Mouse (Mus musculus) liver, adult 2 months (tissue): ENCODE results near the gene Tnc. TPM values are rescaled to one million over a fixed set of nuclear protein-coding genes. Genes with fewer than 3 reads are reported as not detected.
A peak's percentile ranks its signal among the peaks of the same experiment; 100 is the strongest.
"Not testable (repeated sequence)": the region's sequence is repeated elsewhere in the genome, so short reads cannot be mapped to it uniquely, and the experiment has no call there.

Experiments
- DNase-seq: peaks from one replicate; pipeline ENCODE4 v3.0.0-alpha.2; 2011; ENCODE audit warnings: low read depth, low spot score; ENCODE audit errors: extremely low read depth
- H3K27ac ChIP-seq: fragments of 200-500 bp; replicated peaks from 2 replicates; pipeline ENCODE4 v1.5.1; 2012; ENCODE audit warnings: low read depth, mild to moderate bottlenecking, control low read depth, inconsistent platforms, low read length; ENCODE audit not compliant: insufficient read depth
- H3K27me3 ChIP-seq: fragments of 200-500 bp; 2 replicates; pipeline ENCODE4 v1.6.1; 2012; ENCODE audit warnings: mild to moderate bottlenecking, moderate library complexity, low read length, inconsistent platforms; ENCODE audit not compliant: control insufficient read depth, insufficient read depth
- H3K36me3 ChIP-seq: fragments of 200-500 bp; 2 replicates; pipeline ENCODE4 v1.6.1; 2012; ENCODE audit warnings: low read length, inconsistent platforms; ENCODE audit not compliant: control insufficient read depth, insufficient read depth
- H3K4me1 ChIP-seq: fragments of 200-500 bp; 2 replicates; pipeline ENCODE4 v1.6.1; 2011; ENCODE audit warnings: low read length; ENCODE audit not compliant: control insufficient read depth, insufficient read depth
- H3K4me3 ChIP-seq: fragments of 200-500 bp; 2 replicates; pipeline ENCODE4 v1.5.1; 2011; ENCODE audit warnings: low read depth, mild to moderate bottlenecking, control low read depth, low read length, moderate library complexity; ENCODE audit not compliant: insufficient read depth
- H3K79me2 ChIP-seq: fragments of 200-500 bp; 2 replicates; pipeline ENCODE4 v1.6.1; 2012; ENCODE audit warnings: inconsistent platforms, mild to moderate bottlenecking, low read length, moderate library complexity; ENCODE audit not compliant: control insufficient read depth, insufficient read depth
- H3K9ac ChIP-seq: fragments of 200-500 bp; 2 replicates; pipeline ENCODE4 v1.6.1; 2012; ENCODE audit warnings: low read depth, mild to moderate bottlenecking, control low read depth, inconsistent platforms, low read length
- CTCF ChIP-seq: fragments of 200-500 bp; IDR thresholded peaks from 2 replicates; pipeline ENCODE4 v1.5.1; 2011; ENCODE audit warnings: low read depth, low read length, control low read depth
- POLR2A ChIP-seq: fragments of 200-500 bp; IDR thresholded peaks from 2 replicates; pipeline ENCODE4 v1.6.1; 2011; ENCODE audit warnings: low read length, control low read depth; ENCODE audit not compliant: insufficient read depth; ENCODE audit errors: extremely low read depth
- WGBS: fragments of 180-500 bp; shearing (Covaris S2); methylation state at CpG from one replicate; pipeline ENCODE4 v1.1.7; 2018; 5-methylcytosine and 5-hydroxymethylcytosine counted together
- polyA plus RNA-seq: library from polyadenylated mRNA; depleted of rRNA; stranded (reverse); fragments of >200 nt; gene quantifications from 2 replicates; pipeline ENCODE4 v1.2.3, GENCODE M21; 2012
- total RNA-seq: library from RNA; depleted of rRNA; stranded (reverse); fragments of >200 nt; gene quantifications from 2 replicates; pipeline ENCODE4 v1.2.3, GENCODE M21; 2014

The Tnc gene
- total and polyA plus RNA-seq, 2 experiments, result 0.24 to 0.37 TPM

DNA sequence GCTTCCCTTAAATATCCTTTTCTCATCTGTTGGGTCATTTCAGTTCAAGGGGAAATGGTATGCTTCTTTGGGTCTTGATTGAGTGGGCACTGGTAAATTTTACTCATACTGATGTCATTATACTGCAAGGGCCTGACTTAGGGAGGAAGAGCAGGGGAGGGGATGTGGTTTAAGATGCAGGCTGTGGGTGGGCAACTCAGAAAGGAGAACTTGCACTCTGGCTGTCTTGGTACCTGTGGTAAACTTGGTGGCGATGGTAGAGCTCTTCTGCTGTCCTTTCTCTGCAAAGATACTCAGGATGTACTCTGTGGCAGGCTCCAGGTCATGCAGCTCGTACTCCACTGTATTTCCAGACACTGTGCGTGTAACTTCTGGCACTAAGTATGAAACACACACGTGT lies 75.9 kb downstream of the Tnc start:
- no peak overlapping the region for H3K27ac ChIP-seq
- no peaks in the 10 kb centered on the region for H3K79me2 ChIP-seq
- TF ChIP-seq POLR2A (no peak), CTCF (no peak)
- H3K4me3 ChIP-seq, result no peak overlapping the region
- WGBS, result 80% methylated on average over 4 of the region's 4 CpGs
- no peaks in the 10 kb centered on the region for H3K4me1 ChIP-seq
- H3K36me3 ChIP-seq, result no peaks in the 10 kb centered on the region
- no peak for DNase-seq
- no peaks in the 10 kb centered on the region for H3K27me3 ChIP-seq
- H3K9ac ChIP-seq, result no peak overlapping the region

DNA sequence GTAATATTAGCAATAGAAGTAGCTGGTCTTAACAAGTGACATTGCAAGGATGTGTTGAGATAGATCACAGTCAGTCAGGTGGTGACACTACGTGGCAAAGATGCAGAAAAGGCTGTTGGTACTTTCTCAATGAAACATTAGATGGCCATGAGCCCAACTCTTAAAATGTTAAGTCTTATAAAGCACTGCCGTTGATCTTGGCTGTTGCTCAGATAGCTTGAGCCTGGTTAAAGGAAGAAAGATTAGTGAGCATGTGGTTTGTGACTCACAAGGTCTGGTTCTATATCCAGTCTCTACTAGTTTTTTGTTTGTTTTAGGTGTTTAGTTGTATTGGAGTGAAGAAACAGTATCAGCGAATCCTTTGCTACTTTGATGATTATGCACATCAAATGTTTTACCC lies 76.9 kb downstream of the Tnc start:
- DNase-seq, result no peak
- TF ChIP-seq POLR2A, result no peak
- TF ChIP-seq CTCF, result no peak
- no peaks in the 10 kb centered on the region for H3K36me3 ChIP-seq
- 83% methylated on average over 3 of the region's 3 CpGs for WGBS
- no peak overlapping the region for H3K4me3 ChIP-seq
- H3K79me2 ChIP-seq, result no peaks in the 10 kb centered on the region
- H3K9ac ChIP-seq, result no peak overlapping the region
- H3K27me3 ChIP-seq, result no peaks in the 10 kb centered on the region
- no peak overlapping the region for H3K27ac ChIP-seq
- H3K4me1 ChIP-seq, result no peaks in the 10 kb centered on the region

DNA sequence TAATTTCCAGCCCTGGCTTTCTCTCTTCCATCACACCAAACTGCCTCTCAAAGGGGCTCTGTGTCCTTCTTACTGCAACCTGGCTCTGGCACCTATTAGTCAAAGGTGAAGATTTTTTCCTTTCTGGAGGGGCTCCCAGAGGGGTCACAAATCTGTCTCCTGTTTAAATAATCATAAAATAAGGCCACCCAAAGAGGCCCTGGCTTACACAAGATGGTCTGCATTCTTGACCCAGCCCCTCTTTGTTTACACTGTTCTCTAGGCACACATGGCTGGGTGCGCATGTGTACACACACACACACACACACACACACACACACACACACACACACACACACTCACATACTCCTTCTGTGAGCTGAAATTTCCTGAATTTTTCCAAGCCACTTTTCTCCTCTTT lies 83.4 kb downstream of the Tnc start:
- no peak for TF ChIP-seq POLR2A
- no peak for TF ChIP-seq CTCF
- WGBS, result 78% methylated on average over 1 of the region's 1 CpGs
- Histone ChIP-seq H3K4me1 (no peaks in the 10 kb centered on the region), H3K9ac (no peak overlapping the region), H3K27ac (no peak overlapping the region), H3K27me3 (no peaks in the 10 kb centered on the region), H3K4me3 (no peak overlapping the region), H3K36me3 (no peaks in the 10 kb centered on the region), H3K79me2 (no peaks in the 10 kb centered on the region)
- no peak for DNase-seq

DNA sequence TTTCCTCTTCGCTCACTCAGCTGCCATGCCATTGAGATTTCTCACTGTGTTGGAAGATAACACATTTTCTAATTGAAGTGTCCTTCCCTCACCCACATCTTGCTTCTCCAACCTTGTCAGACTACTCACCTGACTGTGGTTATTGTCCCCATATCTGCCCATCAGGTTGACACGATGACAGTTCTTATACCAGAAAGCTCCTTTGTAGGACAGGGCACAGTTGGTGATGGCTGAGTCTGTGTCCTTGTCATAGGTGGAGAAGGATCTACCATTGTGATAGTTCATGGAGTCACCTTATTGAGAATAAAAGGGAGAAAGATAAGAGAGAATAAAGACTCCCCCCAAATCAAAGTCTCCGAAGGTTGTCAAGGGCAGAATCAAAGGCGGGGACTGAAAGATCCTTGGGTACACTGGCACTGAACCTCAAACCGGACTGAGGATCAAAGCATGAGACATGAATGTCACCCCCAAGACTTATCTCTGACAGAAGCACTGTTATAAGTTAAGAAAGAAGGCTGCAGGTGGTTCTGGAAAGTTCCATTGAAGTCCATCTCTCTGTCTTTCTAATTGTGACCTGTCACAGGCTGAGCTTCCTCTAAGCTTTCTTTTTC lies 84.9 kb downstream of the Tnc start:
- H3K4me1 ChIP-seq, result no peaks in the 10 kb centered on the region
- no peaks in the 10 kb centered on the region for H3K36me3 ChIP-seq
- TF ChIP-seq CTCF, result no peak
- no peak for TF ChIP-seq POLR2A
- H3K79me2 ChIP-seq, result no peaks in the 10 kb centered on the region
- no peak overlapping the region for H3K27ac ChIP-seq
- no peak overlapping the region for H3K4me3 ChIP-seq
- H3K9ac ChIP-seq, result no peak overlapping the region
- no peak for DNase-seq
- H3K27me3 ChIP-seq, result no peaks in the 10 kb centered on the region
- WGBS, result 90% methylated on average over 5 of the region's 5 CpGs

DNA sequence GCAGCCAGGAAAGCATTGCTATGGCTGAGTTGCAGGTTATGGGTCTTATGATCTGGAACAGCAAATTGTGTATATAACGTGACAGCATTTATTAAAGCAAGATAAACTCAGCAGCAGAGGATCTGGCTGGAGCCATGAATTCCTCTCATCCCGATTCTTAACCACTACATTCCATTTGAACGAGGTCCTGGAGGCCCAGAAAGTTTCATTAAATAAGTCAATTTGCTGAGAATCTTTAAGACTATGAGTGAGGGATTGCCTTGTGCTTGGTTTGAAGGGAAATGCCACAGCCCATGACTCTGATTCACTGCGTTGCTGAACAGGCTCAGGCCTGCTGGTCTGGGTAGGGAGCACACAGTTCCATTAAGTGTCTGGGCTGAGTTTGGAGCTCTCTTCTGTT lies 88.2 kb downstream of the Tnc start:
- no peak overlapping the region for H3K9ac ChIP-seq
- no peaks in the 10 kb centered on the region for H3K79me2 ChIP-seq
- no peak overlapping the region for H3K4me3 ChIP-seq
- H3K27me3 ChIP-seq, result no peaks in the 10 kb centered on the region
- TF ChIP-seq POLR2A (no peak), CTCF (no peak)
- peak; percentile 12 for DNase-seq
- H3K27ac ChIP-seq, result no peak overlapping the region
- no peaks in the 10 kb centered on the region for H3K36me3 ChIP-seq
- no peaks in the 10 kb centered on the region for H3K4me1 ChIP-seq
- WGBS, result 89% methylated on average over 4 of the region's 4 CpGs

DNA sequence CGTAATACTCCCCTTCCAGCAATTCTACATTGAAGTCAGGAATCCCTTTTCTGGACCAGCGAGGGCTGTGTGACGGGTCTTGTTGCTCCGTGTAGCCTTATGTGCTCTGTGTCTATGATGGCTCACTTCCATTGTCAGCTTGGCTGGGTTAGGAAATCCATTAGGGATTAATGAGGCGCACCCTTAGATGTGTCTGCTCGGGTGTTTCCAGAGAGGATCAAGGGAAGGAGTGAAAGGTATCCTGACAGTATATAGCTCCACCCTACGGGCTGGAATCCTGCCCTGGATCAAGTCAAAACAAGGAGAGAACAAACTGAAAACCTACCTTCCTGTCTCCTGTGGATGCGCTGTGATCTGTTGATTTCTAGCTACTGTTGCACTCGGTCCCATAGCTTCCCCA lies 96.8 kb downstream of the Tnc start:
- WGBS, result 86% methylated on average over 9 of the region's 9 CpGs

DNA sequence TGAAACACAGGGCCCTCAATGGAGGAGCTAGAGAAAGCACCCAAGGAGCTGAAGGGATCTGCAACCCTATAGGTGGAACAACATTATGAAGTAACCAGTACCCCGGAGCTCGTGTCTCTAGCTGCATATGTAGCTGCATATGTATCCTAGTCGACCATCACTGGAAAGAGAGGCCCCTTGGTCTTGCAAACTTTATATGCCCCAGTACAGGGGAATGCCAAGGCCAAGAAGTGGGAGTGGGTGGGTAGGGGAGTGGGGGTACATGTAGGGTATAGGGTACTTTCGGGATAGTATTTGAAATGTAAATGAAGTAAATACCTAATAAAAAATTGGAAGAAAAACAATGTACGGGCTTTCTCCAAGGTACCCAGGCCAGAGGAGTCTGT lies 98.1 kb downstream of the Tnc start:
- H3K36me3 ChIP-seq, H3K9ac ChIP-seq, H3K4me1 ChIP-seq, H3K27me3 ChIP-seq, H3K79me2 ChIP-seq, H3K27ac ChIP-seq, DNase-seq, H3K4me3 ChIP-seq: not testable (repeated sequence)
- 84% methylated on average over 5 of the region's 5 CpGs for WGBS

More for the DNA sequence above, 96.8 kb downstream of the Tnc start:
- H3K4me1 ChIP-seq, result no peaks in the 10 kb centered on the region
- no peak overlapping the region for H3K9ac ChIP-seq
- no peak for TF ChIP-seq CTCF
- TF ChIP-seq POLR2A, result no peak
- no peak for DNase-seq
- no peaks in the 10 kb centered on the region for H3K27me3 ChIP-seq
- H3K36me3 ChIP-seq, result no peaks in the 10 kb centered on the region
- no peak overlapping the region for H3K27ac ChIP-seq
- no peaks in the 10 kb centered on the region for H3K79me2 ChIP-seq
- H3K4me3 ChIP-seq, result no peak overlapping the region
